Mouse (Mus musculus): ENCODE data around the gene Ndrg2. TPM values are rescaled to one million over a fixed set of nuclear protein-coding genes. Genes with fewer than 3 reads are reported as not detected.

The Ndrg2 gene
- total RNA-seq (2014; fragmentation: Nextera tagmentation) (not detected in 2 replicates), total RNA-seq (2017) (0.05 TPM in 1 of 2 replicates, not detected in the other), polyA plus RNA-seq (2012) (0.24 TPM in 1 of 2 replicates, not detected in the other)

- TF ChIP-seq GATA1 (IDR thresholded peaks at IDR 0.05; ENCODE audit: borderline replicate concordance, low read length), result no peak
- TF ChIP-seq TAL1 (conservative IDR thresholded peaks at IDR 0.05; ENCODE audit: low read depth, low read length), result no peak
- no peak for TF ChIP-seq POLR2AphosphoS5 (IDR thresholded peaks at IDR 0.05; ENCODE audit: insufficient replicate concordance, low read depth, low read length)
- TF ChIP-seq CTCF (IDR thresholded peaks at IDR 0.05; ENCODE audit: low read depth, low read length), result no peak
- no peak for TF ChIP-seq GATA2 (IDR thresholded peaks at IDR 0.05; ENCODE audit: borderline replicate concordance, low read depth, low read length)
- peak within 1 kb of the TSS; percentile 9; the same call in 1 of the 2 replicates for H3K4me3 ChIP-seq (ENCODE audit: low read depth, low read length)
- H3K36me3 ChIP-seq (replicated peaks), result no peaks in the 10 kb centered on the region
- H3K4me1 ChIP-seq (ENCODE audit: insufficient read depth, low read depth, low read length), result no peaks in the 10 kb centered on the region; the same call in 1 of the 2 replicates
- DNase-seq (ENCODE audit: low spot score) (no peak), ATAC-seq (ENCODE audit: extremely low read depth, insufficient number of reproducible peaks, low FRiP score, poor library complexity, severe bottlenecking) (no peak)
- no peaks in the 10 kb centered on the region for H3K9me3 ChIP-seq (replicated peaks)
- H3K27me3 ChIP-seq (ENCODE audit: insufficient read depth, low read length), result peaks cover 34% of the 10 kb centered on the region
Measured at GRCm38 (mm10) chr14:51913960-51914762, at the start of gene Ndrg2. Gene Ndrg2, minus strand, starts transcription at chr14:51914158.

GRCm38 (mm10) chr14:51960316-51960715 lies 46.4 kb upstream of the Ndrg2 start:
- H3K36me3 ChIP-seq (replicated peaks), result no peaks in the 10 kb centered on the region
- peaks cover 3% of the 10 kb centered on the region; the same call in 1 of the 2 replicates for H3K27me3 ChIP-seq (ENCODE audit: insufficient read depth, low read length)
- TF ChIP-seq TAL1 (conservative IDR thresholded peaks at IDR 0.05; ENCODE audit: low read depth, low read length), result no peak
- H3K4me3 ChIP-seq (ENCODE audit: low read depth, low read length), result no peak overlapping the region
- no peaks in the 10 kb centered on the region for H3K4me1 ChIP-seq (ENCODE audit: insufficient read depth, low read depth, low read length)
- DNase-seq (ENCODE audit: low spot score) (no peak), ATAC-seq (ENCODE audit: extremely low read depth, insufficient number of reproducible peaks, low FRiP score, poor library complexity, severe bottlenecking) (no peak)
- H3K9me3 ChIP-seq (replicated peaks), result no peaks in the 10 kb centered on the region

- Histone ChIP-seq H3K27me3 (ENCODE audit: insufficient read depth, low read length) (peaks cover 4% of the 10 kb centered on the region; the same call in 1 of the 2 replicates), H3K36me3 (replicated peaks) (no peaks in the 10 kb centered on the region), H3K4me1 (ENCODE audit: insufficient read depth, low read depth, low read length) (no peaks in the 10 kb centered on the region), H3K4me3 (ENCODE audit: low read depth, low read length) (no peak overlapping the region), H3K9me3 (replicated peaks) (no peaks in the 10 kb centered on the region)
- DNase-seq (ENCODE audit: low spot score) (no peak), ATAC-seq (ENCODE audit: extremely low read depth, insufficient number of reproducible peaks, low FRiP score, poor library complexity, severe bottlenecking) (no peak)
- TF ChIP-seq TAL1 (conservative IDR thresholded peaks at IDR 0.05; ENCODE audit: low read depth, low read length) (no peak), GATA2 (IDR thresholded peaks at IDR 0.05; ENCODE audit: borderline replicate concordance, low read depth, low read length) (no peak), POLR2AphosphoS5 (IDR thresholded peaks at IDR 0.05; ENCODE audit: insufficient replicate concordance, low read depth, low read length) (no peak), GATA1 (IDR thresholded peaks at IDR 0.05; ENCODE audit: borderline replicate concordance, low read length) (no peak), CTCF (IDR thresholded peaks at IDR 0.05; ENCODE audit: low read depth, low read length) (no peak)
Measured at GRCm38 (mm10) chr14:51943336-51943735, 29.4 kb upstream of the Ndrg2 start.

GRCm38 (mm10) chr14:51942236-51942635 lies 28.3 kb upstream of the Ndrg2 start:
- TF ChIP-seq POLR2AphosphoS5 (IDR thresholded peaks at IDR 0.05; ENCODE audit: insufficient replicate concordance, low read depth, low read length) (no peak), TAL1 (conservative IDR thresholded peaks at IDR 0.05; ENCODE audit: low read depth, low read length) (no peak), GATA2 (IDR thresholded peaks at IDR 0.05; ENCODE audit: borderline replicate concordance, low read depth, low read length) (no peak), CTCF (IDR thresholded peaks at IDR 0.05; ENCODE audit: low read depth, low read length) (no peak), GATA1 (IDR thresholded peaks at IDR 0.05; ENCODE audit: borderline replicate concordance, low read length) (no peak)
- no peak overlapping the region for H3K4me3 ChIP-seq (ENCODE audit: low read depth, low read length)
- no peak for ATAC-seq (ENCODE audit: extremely low read depth, insufficient number of reproducible peaks, low FRiP score, poor library complexity, severe bottlenecking)

GRCm38 (mm10) chr14:51941577-51941976 lies 27.6 kb upstream of the Ndrg2 start:
- Histone ChIP-seq H3K4me1 (ENCODE audit: insufficient read depth, low read depth, low read length) (no peaks in the 10 kb centered on the region), H3K36me3 (replicated peaks) (no peaks in the 10 kb centered on the region), H3K27me3 (ENCODE audit: insufficient read depth, low read length) (peaks cover 6% of the 10 kb centered on the region; the same call in 1 of the 2 replicates), H3K9me3 (replicated peaks) (no peaks in the 10 kb centered on the region), H3K4me3 (ENCODE audit: low read depth, low read length) (no peak overlapping the region)
- no peak for ATAC-seq (ENCODE audit: extremely low read depth, insufficient number of reproducible peaks, low FRiP score, poor library complexity, severe bottlenecking)
- TF ChIP-seq GATA1 (IDR thresholded peaks at IDR 0.05; ENCODE audit: borderline replicate concordance, low read length), result no peak
- TF ChIP-seq CTCF (IDR thresholded peaks at IDR 0.05; ENCODE audit: low read depth, low read length), result no peak
- no peak for DNase-seq (ENCODE audit: low spot score)

More at GRCm38 (mm10) chr14:51942236-51942635, 28.3 kb upstream of the Ndrg2 start:
- Histone ChIP-seq H3K4me1 (ENCODE audit: insufficient read depth, low read depth, low read length) (no peaks in the 10 kb centered on the region), H3K36me3 (replicated peaks) (no peaks in the 10 kb centered on the region), H3K27me3 (ENCODE audit: insufficient read depth, low read length) (peaks cover 5% of the 10 kb centered on the region; the same call in 1 of the 2 replicates), H3K9me3 (replicated peaks) (no peaks in the 10 kb centered on the region)
- no peak for DNase-seq (ENCODE audit: low spot score)

- no peak for ATAC-seq (ENCODE audit: extremely low read depth, insufficient number of reproducible peaks, low FRiP score, poor library complexity, severe bottlenecking)
- Histone ChIP-seq H3K4me1 (ENCODE audit: insufficient read depth, low read depth, low read length) (no peaks in the 10 kb centered on the region), H3K27me3 (ENCODE audit: insufficient read depth, low read length) (peaks cover 6% of the 10 kb centered on the region; the same call in 1 of the 2 replicates), H3K4me3 (ENCODE audit: low read depth, low read length) (no peak overlapping the region), H3K9me3 (replicated peaks) (no peaks in the 10 kb centered on the region), H3K36me3 (replicated peaks) (no peaks in the 10 kb centered on the region)
- TF ChIP-seq GATA1 (IDR thresholded peaks at IDR 0.05; ENCODE audit: borderline replicate concordance, low read length) (no peak), TAL1 (conservative IDR thresholded peaks at IDR 0.05; ENCODE audit: low read depth, low read length) (no peak), GATA2 (IDR thresholded peaks at IDR 0.05; ENCODE audit: borderline replicate concordance, low read depth, low read length) (no peak), CTCF (IDR thresholded peaks at IDR 0.05; ENCODE audit: low read depth, low read length) (no peak), POLR2AphosphoS5 (IDR thresholded peaks at IDR 0.05; ENCODE audit: insufficient replicate concordance, low read depth, low read length) (no peak)
- DNase-seq (ENCODE audit: low spot score), result no peak
Measured at GRCm38 (mm10) chr14:51940944-51941560, 27.1 kb upstream of the Ndrg2 start.

Data from G1E (cell line).